Mouse (Mus musculus): ENCODE data around the gene Lars2. TPM values are rescaled to one million over a fixed set of nuclear protein-coding genes. Genes with fewer than 3 reads are reported as not detected.
A peak's percentile ranks its signal among the peaks of the same experiment; 100 is the strongest.
"Not testable (repeated sequence)": the region's sequence is repeated elsewhere in the genome, so short reads cannot be mapped to it uniquely, and the experiment has no call there.

The Lars2 gene
- total RNA-seq, 2 experiments from 2014 or later: 59.7 to 67.7 TPM

- DNase-seq (ENCODE audit: low spot score in 2 of 2): no peak
These were observed 24.6 kb downstream of the Lars2 start for GRCm38 (mm10) chr9:123391140-123391849.

DNA sequence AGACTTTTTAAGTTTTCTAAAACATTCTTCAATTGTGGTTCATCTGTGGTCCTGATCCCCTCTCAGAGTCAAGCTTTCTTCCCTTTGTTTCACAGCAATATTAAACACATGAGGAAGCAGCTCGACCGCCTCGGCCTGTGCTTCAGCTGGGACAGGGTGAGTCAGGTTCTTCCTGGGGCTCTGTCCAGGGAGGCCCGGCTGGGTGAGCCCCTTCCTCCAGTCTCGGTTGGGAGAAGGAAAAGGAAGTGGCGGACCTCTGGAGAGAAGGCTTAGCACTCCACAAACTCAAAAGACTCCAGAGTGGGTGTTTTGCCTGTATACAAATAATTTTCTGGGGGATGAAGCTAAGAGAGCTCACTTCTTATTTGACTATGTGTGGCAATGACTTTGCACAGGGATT, 28.1 kb downstream of the Lars2 start:
- no peak for DNase-seq (ENCODE audit: low spot score in 2 of 2)

DNA sequence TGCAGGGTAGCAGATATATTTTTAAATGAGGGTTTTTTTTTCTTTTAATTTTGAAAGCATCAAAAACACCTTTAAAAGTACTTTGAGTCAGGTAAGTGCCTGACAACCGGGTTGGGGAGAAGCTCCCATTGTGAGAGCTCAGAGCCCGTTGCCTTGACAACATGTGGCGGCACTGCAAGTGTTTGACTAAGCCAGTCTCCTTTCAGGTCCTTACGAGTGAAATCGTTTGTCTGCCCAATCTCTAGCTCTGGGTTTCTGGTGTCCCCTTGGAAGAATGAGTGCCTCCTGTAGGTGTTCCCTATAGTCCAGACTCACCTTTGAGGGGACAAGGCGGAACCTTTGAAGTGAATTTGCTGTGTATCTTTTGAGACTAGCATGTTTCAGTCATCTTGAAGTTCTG, 31.0 kb downstream of the Lars2 start:
- DNase-seq (ENCODE audit: low spot score in 2 of 2): no peak

DNA sequence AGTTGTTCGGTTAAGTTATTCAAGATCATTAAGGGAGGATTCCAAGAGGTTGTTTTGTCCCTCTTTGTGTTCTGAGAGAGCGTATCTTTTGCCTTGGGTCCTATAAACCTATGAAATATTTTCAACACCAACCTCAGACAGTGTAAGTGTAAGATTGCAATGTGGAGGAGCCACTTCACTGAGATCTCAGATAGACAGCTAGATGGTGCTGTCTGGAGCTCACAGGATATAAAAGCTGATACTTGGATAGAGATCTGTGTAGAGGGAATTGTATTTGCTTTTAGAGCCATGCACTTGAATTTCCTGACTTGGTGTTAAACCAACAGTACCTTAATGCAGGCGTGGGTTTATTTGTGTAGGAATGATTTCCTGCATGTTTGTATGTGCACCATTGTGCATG, 35.5 kb downstream of the Lars2 start:
- no peak for DNase-seq (ENCODE audit: low spot score in 2 of 2)

- no peak for DNase-seq (ENCODE audit: low spot score in 2 of 2)
These were observed 36.3 kb downstream of the Lars2 start for GRCm38 (mm10) chr9:123403031-123403430.

- no peak for DNase-seq (ENCODE audit: low spot score in 2 of 2)
These were observed 38.5 kb downstream of the Lars2 start for GRCm38 (mm10) chr9:123405231-123405630.

DNA sequence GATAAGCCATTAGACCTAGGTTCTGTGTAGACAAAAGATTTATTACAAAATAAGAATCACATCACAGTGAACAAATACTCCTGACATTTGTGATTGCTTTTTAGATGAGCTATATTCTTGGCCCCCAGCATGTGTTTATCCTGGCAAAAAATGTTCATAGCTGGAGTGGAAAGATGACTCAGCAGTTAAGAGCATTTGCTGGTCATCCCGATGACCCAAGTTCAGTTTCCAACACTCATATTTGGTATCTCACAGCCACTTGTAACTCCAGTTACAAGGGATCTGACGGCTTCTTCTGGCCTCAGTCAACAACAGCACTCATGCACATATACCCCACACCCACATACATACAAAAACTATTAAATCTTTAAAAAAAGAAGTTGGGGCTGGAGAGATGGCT, 42.0 kb downstream of the Lars2 start:
- DNase-seq (ENCODE audit: low spot score in 2 of 2): no peak

DNA sequence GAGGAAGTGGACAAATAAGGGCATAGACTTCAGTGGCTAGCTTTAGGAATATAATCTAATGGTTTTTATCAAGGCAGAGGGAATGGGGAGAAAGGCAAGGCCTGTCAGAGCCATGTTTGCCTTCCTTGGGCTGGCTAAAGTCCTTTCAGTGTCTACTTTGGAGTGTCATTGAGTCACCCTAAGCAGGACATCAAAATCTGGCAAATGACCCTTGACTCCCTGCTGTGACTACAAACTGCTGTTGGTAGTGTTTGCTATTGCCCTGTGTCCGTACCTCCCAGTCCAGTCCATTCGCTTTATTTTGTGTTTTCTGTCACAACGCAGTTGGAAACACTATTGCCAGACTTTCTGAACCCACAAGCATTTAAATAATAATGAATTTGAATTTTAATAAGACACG, 63.1 kb downstream of the Lars2 start:
- DNase-seq (ENCODE audit: low spot score in 2 of 2): no peak

- peak in 1 of 2 experiments; percentile 26 for DNase-seq (ENCODE audit: low spot score in 2 of 2)
These were observed 64.2 kb downstream of the Lars2 start for GRCm38 (mm10) chr9:123430973-123431372.

GRCm38 (mm10) chr9:123438223-123438622, 71.5 kb downstream of the Lars2 start:
- peak; percentile 15 to 19 for DNase-seq (ENCODE audit: low spot score in 2 of 2)

DNA sequence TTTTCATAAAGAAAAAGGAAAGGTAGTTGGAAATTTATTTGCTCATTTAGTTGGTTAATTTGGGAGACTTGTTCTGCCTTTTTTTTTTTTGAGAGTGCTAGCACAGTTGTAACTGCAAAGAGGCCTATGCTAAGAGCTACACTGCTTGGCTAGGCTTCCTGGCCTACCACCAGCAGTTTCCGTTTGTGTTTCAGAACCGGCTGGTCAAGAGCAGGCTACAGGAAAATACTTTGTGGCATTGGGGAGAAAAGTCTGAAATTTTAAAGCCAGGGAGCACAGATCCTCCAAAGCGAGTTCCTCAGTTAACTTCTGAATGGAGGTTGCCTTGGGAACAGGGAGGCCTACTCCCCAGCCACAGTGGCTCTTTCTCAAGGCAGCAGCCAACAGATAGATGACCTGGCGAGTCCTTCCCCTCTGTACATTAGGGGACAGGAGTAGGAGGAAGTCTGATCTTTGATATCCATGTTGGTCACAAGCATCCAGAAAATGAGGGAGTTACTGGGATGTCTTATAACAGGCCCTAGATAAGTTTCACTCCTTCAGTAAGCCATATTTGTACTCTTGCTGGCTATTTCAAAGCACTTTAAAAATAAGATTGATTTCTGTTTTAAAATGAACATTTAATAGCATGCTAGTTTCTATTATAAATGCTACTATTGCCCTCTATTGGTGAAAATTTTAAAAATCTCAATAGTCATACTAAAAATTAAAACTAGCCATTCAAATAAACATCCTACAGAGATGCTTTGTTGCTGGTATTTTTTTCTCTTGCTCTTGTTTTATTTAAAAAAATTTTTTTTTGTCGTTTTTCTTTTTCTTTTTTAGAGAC, 73.7 kb downstream of the Lars2 start:
- no peak for DNase-seq (ENCODE audit: low spot score in 2 of 2)

DNA sequence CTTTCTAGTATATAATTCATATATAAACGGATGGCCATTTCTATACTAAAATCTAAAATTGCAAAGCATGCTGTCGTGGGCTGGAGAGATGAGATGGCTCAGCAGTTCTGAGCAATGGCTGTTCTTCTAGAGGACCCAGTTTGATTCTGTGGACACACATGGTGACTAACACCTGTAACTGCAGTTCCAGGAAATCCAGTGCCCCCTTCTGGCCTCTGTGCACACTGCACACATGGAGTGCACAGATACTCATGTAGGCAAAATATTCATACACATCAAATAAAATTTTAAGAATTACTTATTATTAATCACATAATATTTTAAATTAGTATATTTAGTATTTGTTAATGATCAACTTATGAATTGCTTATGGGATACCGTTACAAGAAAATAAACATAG, 80.4 kb downstream of the Lars2 start:
- not testable (repeated sequence) for DNase-seq (ENCODE audit: low spot score in 2 of 2)

- no peak for DNase-seq (ENCODE audit: low spot score in 2 of 2)
These were observed 81.9 kb downstream of the Lars2 start for GRCm38 (mm10) chr9:123448594-123448993.

DNA sequence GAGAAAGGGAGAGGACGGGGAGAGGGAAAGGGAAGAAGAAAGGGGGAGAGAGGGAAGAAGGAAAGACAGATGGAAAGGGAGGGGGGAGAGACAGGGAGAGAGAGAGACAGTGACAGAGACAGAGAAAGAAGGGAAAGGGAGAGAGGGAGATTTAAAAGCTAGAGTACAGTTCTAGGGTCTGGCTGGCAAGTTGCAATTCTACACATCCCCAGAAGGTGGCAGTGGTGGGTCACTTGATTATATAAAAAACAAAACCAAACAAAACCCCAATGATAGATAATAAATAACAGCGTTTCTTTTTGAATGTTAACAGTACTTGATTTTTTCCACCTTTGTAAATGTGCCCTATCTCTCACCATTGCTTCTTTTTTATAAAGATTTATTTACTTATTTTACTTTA, 83.4 kb downstream of the Lars2 start:
- DNase-seq (ENCODE audit: low spot score in 2 of 2): peak in 1 of 2 experiments; percentile 76

GRCm38 (mm10) chr9:123451772-123452171, 85.0 kb downstream of the Lars2 start:
- DNase-seq (ENCODE audit: low spot score in 2 of 2): no peak

GRCm38 (mm10) chr9:123456634-123457602, 90.2 kb downstream of the Lars2 start:
- no peak for DNase-seq (ENCODE audit: low spot score in 2 of 2)

DNA sequence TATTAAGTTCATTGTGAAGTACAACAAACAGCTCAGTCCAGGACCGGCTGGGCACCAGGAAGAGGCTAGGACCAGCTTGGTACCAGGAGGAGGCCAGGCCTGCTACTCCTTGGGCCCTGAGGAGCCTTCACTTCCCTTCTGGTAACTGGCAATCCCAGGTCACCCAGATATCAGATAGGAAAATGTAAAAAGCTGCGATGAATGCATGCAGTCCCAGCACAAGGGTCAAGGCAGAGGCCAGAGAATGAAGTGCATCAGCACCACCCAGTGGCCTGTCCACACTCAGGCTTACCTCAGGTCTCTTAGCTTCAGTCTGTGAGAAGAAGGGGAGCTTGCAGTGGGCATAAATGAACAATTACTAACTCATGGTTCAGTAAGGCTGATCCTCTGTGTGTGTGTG, 90.9 kb downstream of the Lars2 start:
- DNase-seq (ENCODE audit: low spot score in 2 of 2): no peak

- DNase-seq (ENCODE audit: low spot score in 2 of 2): peak in 1 of 2 experiments; percentile 46
These were observed 100.5 kb downstream of the Lars2 start for GRCm38 (mm10) chr9:123467141-123467620.

- no peak for DNase-seq (ENCODE audit: low spot score in 2 of 2)
These were observed 101.8 kb downstream of the Lars2 start for GRCm38 (mm10) chr9:123468406-123469085.

- DNase-seq (ENCODE audit: low spot score in 2 of 2): no peak
These were observed 102.4 kb downstream of the Lars2 start for GRCm38 (mm10) chr9:123469087-123469486.

- no peak for DNase-seq (ENCODE audit: low spot score in 2 of 2)
These were observed 106.7 kb downstream of the Lars2 start for GRCm38 (mm10) chr9:123473377-123473776.

Data from layer of hippocampus, adult 18-20 months (tissue).